Mouse (Mus musculus): Measurements from ENCODE around the gene Iltifb. TPM values are rescaled to one million over a fixed set of nuclear protein-coding genes. Genes with fewer than 3 reads are reported as not detected.
"Not testable (repeated sequence)": the region's sequence is repeated elsewhere in the genome, so short reads cannot be mapped to it uniquely, and the experiment has no call there.

The Iltifb gene
- polyA plus RNA-seq, 1 experiment from 2014 or later, result not detected

DNA sequence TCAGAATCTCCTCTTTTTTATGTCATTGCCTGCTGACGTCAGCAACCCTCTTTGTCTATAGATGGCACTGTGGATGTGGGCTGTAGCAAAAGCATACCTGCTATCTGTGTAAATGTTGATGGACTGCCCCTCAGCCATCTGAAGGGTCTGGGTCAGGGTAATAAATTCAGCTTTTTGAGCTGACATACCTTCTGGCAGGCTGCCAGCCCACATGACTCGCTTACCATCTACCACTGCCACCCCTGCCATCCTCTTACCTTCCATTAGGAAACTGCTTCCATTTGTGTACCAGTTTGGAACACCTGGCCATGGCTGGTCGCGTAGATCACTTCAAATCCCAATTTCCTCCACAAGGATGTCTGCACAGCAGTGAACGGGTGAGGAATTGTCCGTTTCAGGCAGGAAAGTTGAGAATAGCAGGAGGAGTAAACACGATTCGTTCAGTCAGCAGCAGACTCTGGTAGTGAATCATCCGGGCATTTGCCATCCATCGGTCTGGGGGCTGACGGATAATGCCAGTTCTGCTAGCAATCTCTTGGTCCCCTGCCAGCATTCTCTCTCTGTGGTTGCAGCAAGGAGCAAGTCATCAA lies 45.7 kb downstream of the Iltifb start:
- WGBS, result 86% methylated on average over 11 of the region's 11 CpGs
- not testable (repeated sequence) for DNase-seq (ENCODE audit: low spot score)

DNA sequence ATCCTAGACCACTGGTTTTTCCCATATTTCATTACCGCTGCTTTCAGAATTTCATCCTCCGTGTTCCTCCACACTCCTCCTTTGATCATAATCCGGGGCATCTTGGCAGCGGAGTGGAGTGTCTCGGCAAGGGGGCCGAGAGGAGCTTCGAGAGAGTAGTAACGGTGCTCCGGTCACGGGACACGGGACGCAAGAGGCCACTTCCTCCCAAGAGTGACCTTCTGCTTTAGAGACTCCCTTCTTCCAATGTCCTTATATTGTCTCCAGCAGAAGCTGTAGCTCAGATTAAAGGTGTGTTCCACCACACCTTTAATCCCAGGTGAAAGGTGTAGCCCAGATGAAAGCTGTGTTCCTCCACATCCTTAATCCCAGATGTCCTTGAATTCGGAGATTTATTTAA lies 54.2 kb downstream of the Iltifb start, which contains the start of gene Gm32717:
Gene Gm32717 (minus strand): TSS at position 101 of the 400 bp plus-strand sequence.
- not testable (repeated sequence) for H3K36me3 ChIP-seq; H3K9me3 ChIP-seq; H3K27me3 ChIP-seq (ENCODE audit: insufficient read depth, poor library complexity, severe bottlenecking); H3K4me3 ChIP-seq; DNase-seq (ENCODE audit: low spot score); H3K27ac ChIP-seq; H3K4me1 ChIP-seq (replicated peaks)
- WGBS, result no CpG with 5 or more reads among the region's 13 CpGs

More for the DNA sequence above, 45.7 kb downstream of the Iltifb start:
- H3K4me3 ChIP-seq; H3K4me1 ChIP-seq (replicated peaks); H3K36me3 ChIP-seq; H3K27me3 ChIP-seq (ENCODE audit: insufficient read depth, poor library complexity, severe bottlenecking); H3K9me3 ChIP-seq; H3K27ac ChIP-seq: not testable (repeated sequence)

Other genes with a start within 250 kb of the Iltifb start
- 52.1 and 53.5 TPM in 2 replicates for gene Mdm1, start 153.2 kb downstream of the Iltifb start, polyA plus RNA-seq (2016; fragmentation: Nextera tagmentation; extraction: Ambion mirVana)
- gene Il22, start 90.1 kb downstream of the Iltifb start, polyA plus RNA-seq (2016; fragmentation: Nextera tagmentation; extraction: Ambion mirVana), result not detected in 2 replicates
- 0.06 and 0.12 TPM in 2 replicates for gene Gm32717, start 54.3 kb downstream of the Iltifb start, polyA plus RNA-seq (2016; fragmentation: Nextera tagmentation; extraction: Ambion mirVana)
- gene Gm32802, start 36.4 kb downstream of the Iltifb start, polyA plus RNA-seq (2016; fragmentation: Nextera tagmentation; extraction: Ambion mirVana), result 0.06 and 0.12 TPM in 2 replicates
- not detected in 2 replicates for gene Gm9040, start 31.9 kb upstream of the Iltifb start, polyA plus RNA-seq (2016; fragmentation: Nextera tagmentation; extraction: Ambion mirVana)
- gene Gm9044, start 37.4 kb upstream of the Iltifb start, polyA plus RNA-seq (2016; fragmentation: Nextera tagmentation; extraction: Ambion mirVana), result not detected in 2 replicates
- gene Gm9045, start 42.8 kb upstream of the Iltifb start, polyA plus RNA-seq (2016; fragmentation: Nextera tagmentation; extraction: Ambion mirVana), result 0.09 TPM in 1 of 2 replicates, not detected in the other
- gene Gm9046, start 48.2 kb upstream of the Iltifb start, polyA plus RNA-seq (2016; fragmentation: Nextera tagmentation; extraction: Ambion mirVana), result not detected in 2 replicates
- not detected in 2 replicates for gene Gm9048, start 53.6 kb upstream of the Iltifb start, polyA plus RNA-seq (2016; fragmentation: Nextera tagmentation; extraction: Ambion mirVana)
- 0.09 TPM in 1 of 2 replicates, not detected in the other for gene Gm9049, start 59.1 kb upstream of the Iltifb start, polyA plus RNA-seq (2016; fragmentation: Nextera tagmentation; extraction: Ambion mirVana)
- gene Ifng, start 146.0 kb upstream of the Iltifb start, polyA plus RNA-seq (2016; fragmentation: Nextera tagmentation; extraction: Ambion mirVana), result not detected in 2 replicates